Mouse (Mus musculus): ENCODE results near the gene Hint3. TPM values are rescaled to one million over a fixed set of nuclear protein-coding genes. Genes with fewer than 3 reads are reported as not detected.

Hint3 gene
- polyA plus RNA-seq, 1 experiment, result 7.9 TPM

DNA sequence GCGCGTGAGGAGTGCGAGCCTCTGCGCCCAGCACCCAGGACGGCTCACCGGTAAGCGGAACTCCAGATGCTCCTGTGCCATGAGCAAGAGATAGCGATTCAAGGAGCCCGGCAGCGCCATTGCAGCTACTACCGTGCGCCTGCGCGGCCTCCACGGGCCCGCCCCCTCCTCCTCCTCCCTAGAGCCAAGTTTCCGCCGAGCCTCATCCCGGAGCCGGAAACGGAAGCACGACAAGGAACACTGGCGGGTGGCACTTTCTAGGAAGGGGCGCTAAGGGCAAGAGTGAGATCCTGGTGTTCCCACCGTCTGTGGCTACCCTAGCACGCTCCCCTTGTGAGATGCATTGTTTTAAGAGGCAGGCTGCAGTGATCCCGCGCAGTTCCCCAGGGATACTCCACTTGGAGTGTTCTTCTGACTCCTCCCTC is 28.9 kb downstream of the Hint3 start, which contains the start of gene Trmt11:
Trmt11 (minus strand) TSS at position 208 of the 425 bp plus-strand sequence.
- peak; percentile 88 for DNase-seq
- no peaks in the 10 kb centered on the region; the same call in 1 of the 2 replicates for H3K4me1 ChIP-seq (ENCODE audit: control insufficient read depth, insufficient read depth, low read length)
- TF ChIP-seq CTCF (IDR thresholded peaks at IDR 0.05; ENCODE audit: insufficient read depth, low read length), result no peak
- peak; percentile 91; the same call in 1 of the 2 replicates for TF ChIP-seq POLR2A (IDR thresholded peaks at IDR 0.05; ENCODE audit: borderline replicate concordance, extremely low read depth, low read depth, low read length)
- H3K4me3 ChIP-seq (replicated peaks; ENCODE audit: extremely low read depth, low read depth, low read length), result peak within 1 kb of the TSS; percentile 82
- WGBS, result under 1% methylated on average over 28 of the region's 28 CpGs

DNA sequence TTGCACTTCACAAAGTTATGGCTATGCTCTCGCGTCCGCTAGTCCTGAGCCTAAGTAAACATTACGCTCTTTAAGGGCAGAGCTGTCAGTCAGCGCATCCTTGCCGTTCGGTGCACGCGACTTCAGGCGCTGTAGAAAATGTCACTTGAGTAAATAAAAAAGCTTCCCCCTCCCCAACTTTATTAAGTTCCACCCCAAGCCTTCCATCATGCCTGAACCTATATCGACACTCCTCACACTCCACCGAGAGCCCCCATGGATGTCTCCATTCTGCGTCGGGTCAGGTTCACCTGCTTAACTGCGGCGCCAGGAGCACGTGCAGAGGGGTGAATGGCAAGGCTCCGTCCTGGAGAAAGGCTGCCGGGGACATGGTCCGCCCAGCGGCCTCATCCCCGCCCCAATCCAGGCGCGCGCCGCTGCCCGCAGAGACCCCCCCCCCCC is 29.3 kb downstream of the Hint3 start:
- Histone ChIP-seq H3K4me3 (replicated peaks; ENCODE audit: extremely low read depth, low read depth, low read length) (peak overlapping the region; percentile 82), H3K4me1 (ENCODE audit: control insufficient read depth, insufficient read depth, low read length) (no peaks in the 10 kb centered on the region; the same call in 1 of the 2 replicates)
- DNase-seq, result no peak
- WGBS, result under 1% methylated on average over 27 of the region's 27 CpGs
- no peak for TF ChIP-seq CTCF (IDR thresholded peaks at IDR 0.05; ENCODE audit: insufficient read depth, low read length)

DNA sequence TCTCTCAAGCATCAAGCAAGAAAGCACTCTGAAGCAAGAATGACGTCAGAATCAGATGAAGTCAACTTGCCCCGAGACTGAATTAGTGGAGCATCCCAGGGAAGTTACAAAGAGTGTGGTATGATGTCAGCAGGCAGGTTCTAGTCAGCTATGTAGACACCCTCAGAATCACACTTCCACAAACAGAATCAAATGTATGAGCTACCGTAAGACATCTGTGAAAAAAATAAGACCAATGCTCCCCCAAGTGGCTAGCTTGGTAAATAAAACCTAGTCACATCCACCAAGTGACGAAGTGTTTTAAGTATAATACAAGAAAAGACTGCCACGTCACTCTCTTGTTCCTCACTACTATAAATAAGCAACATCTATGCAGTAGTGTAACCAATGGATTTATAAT is 42.4 kb downstream of the Hint3 start:
- DNase-seq, result no peak
- H3K4me1 ChIP-seq (ENCODE audit: control insufficient read depth, insufficient read depth, low read length), result no peaks in the 10 kb centered on the region
- 57% methylated on average over 5 of the region's 5 CpGs for WGBS
- no peak overlapping the region for H3K4me3 ChIP-seq (replicated peaks; ENCODE audit: extremely low read depth, low read depth, low read length)
- no peak for TF ChIP-seq CTCF (IDR thresholded peaks at IDR 0.05; ENCODE audit: insufficient read depth, low read length)

DNA sequence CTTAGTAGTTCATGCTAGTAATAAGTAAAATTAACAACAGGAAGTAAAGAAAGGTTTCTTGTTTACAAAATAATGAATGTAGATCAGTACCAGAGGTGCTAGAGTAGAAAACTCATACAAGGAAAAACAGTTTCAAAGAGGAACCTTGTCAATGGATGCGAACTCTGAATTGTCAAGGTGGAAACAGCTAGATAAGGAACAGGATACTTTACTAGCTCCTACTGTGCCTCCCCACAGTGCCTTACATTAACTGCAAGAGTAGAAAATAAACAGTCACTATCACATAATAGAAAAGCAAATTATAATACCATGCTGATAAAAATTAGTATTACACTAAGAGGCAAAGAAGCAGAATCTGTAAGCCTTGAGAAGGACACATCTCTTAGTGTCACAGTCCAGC is 43.7 kb downstream of the Hint3 start:
- Histone ChIP-seq H3K4me1 (ENCODE audit: control insufficient read depth, insufficient read depth, low read length) (no peaks in the 10 kb centered on the region), H3K4me3 (replicated peaks; ENCODE audit: extremely low read depth, low read depth, low read length) (no peak overlapping the region)
- no peak for DNase-seq
- no peak for TF ChIP-seq CTCF (IDR thresholded peaks at IDR 0.05; ENCODE audit: insufficient read depth, low read length)
- no peak for TF ChIP-seq POLR2A (IDR thresholded peaks at IDR 0.05; ENCODE audit: borderline replicate concordance, extremely low read depth, low read depth, low read length)
- 93% methylated on average over 1 of the region's 1 CpGs for WGBS

DNA sequence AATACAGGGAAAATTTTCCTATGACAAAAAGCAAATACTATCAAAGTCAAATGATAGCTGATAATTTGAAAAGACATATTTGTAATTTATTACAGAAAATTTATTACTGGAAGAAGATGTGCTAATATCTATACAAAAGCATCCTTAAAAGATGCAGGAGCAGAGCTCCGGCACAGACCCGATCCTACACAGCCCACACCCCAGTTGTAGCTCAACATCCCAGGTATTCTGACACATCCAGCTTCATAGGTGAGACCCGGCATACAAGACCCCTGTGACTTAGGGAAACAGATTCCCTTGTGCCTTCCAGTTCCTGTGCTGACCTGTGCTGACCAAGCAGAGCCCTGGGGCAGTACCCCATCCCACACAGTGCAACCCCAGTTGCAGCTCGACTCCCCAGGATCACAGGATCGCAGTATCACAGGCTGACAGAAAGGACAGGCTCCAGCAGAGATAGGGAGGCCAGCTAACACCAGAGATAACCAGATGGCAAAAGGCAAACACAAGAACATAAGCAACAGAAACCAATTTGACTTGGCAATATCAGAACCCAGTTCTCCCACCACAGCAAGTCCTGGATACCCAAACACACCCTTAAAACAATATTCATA is 51.7 kb downstream of the Hint3 start:
- TF ChIP-seq CTCF (IDR thresholded peaks at IDR 0.05; ENCODE audit: insufficient read depth, low read length) (no peak), POLR2A (IDR thresholded peaks at IDR 0.05; ENCODE audit: borderline replicate concordance, extremely low read depth, low read depth, low read length) (no peak)
- WGBS, result 98% methylated on average over 5 of the region's 5 CpGs
- H3K4me1 ChIP-seq (ENCODE audit: control insufficient read depth, insufficient read depth, low read length), result no peaks in the 10 kb centered on the region
- no peak for DNase-seq
- H3K4me3 ChIP-seq (replicated peaks; ENCODE audit: extremely low read depth, low read depth, low read length), result no peak overlapping the region

DNA sequence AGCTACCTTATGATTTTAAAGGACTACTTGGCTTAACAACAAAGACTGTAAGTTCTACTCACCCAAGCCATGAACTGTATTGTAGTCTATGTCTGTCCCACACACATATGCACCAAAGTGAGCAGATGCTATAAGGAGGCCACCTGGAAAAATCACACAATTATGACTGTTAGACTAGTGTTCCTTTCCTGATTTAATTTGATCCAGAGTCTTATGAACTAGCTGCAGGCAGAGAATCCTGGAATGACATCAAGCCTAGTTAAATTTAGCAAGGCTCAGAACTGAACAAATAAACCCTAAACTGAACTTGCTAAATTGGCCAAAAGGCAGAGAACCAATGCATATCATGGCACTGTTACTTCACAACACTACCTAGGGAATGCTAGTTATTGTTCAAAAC is 63.1 kb downstream of the Hint3 start:
- Histone ChIP-seq H3K4me1 (ENCODE audit: control insufficient read depth, insufficient read depth, low read length) (no peaks in the 10 kb centered on the region), H3K4me3 (replicated peaks; ENCODE audit: extremely low read depth, low read depth, low read length) (no peak overlapping the region)
- no peak for DNase-seq
- TF ChIP-seq CTCF (IDR thresholded peaks at IDR 0.05; ENCODE audit: insufficient read depth, low read length) (no peak), POLR2A (IDR thresholded peaks at IDR 0.05; ENCODE audit: borderline replicate concordance, extremely low read depth, low read depth, low read length) (no peak)

DNA sequence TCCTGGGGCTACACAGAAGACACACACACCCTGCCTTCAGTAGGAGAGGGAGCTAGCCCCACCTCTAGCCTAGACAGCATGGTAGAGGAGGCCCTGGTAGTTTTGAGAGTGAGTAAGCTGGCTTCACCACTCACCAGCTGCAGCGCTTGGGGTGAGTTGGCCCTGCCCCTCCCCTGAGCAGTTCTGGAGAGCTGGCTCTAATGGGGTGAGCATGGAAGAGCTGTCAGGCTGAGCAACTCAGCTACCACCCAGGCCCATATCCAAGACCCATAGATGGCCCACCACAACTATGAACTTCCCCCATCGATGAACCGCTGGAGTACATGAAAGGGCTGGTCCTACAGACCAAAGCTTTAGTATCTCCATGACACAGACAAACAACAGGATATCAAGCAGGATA is 64.8 kb downstream of the Hint3 start:
- Histone ChIP-seq H3K4me1 (ENCODE audit: control insufficient read depth, insufficient read depth, low read length) (no peaks in the 10 kb centered on the region), H3K4me3 (replicated peaks; ENCODE audit: extremely low read depth, low read depth, low read length) (no peak overlapping the region)
- WGBS, result 59% methylated on average over 3 of the region's 3 CpGs
- no peak for TF ChIP-seq POLR2A (IDR thresholded peaks at IDR 0.05; ENCODE audit: borderline replicate concordance, extremely low read depth, low read depth, low read length)
- no peak for TF ChIP-seq CTCF (IDR thresholded peaks at IDR 0.05; ENCODE audit: insufficient read depth, low read length)
- DNase-seq, result no peak

Other genes starting within 250 kb of the Hint3 start
- gene Trmt11, start 28.9 kb downstream of the Hint3 start, polyA plus RNA-seq (2012; rRNA removed), result 1.3 and 1.6 TPM in 2 replicates
- gene Ncoa7, start 173.7 kb upstream of the Hint3 start, polyA plus RNA-seq (2012; rRNA removed), result 4.0 and 4.6 TPM in 2 replicates
- 7.3 and 8.5 TPM in 2 replicates for gene Hey2, start 213.2 kb upstream of the Hint3 start, polyA plus RNA-seq (2012; rRNA removed)

Measured in lung, adult 2 months (tissue).